Mouse (Mus musculus) embryo, embryonic 10.5 days (tissue): ENCODE measurements around the gene Ces2a.
A peak's percentile ranks its signal among the peaks of the same experiment; 100 is the strongest.

ENCODE experiments used
- DNase-seq: peaks from one replicate; pipeline ENCODE4 v3.0.0-alpha.2; 2015; ENCODE audit warnings: low spot score

Ces2a gene

GRCm38 (mm10) chr8:104733753-104734152 lies at the start of gene Ces2a:
TSS of gene Ces2a (plus strand) at chr8:104734003.
- DNase-seq, result no peak

- DNase-seq, result no peak
These were observed 45.4 kb upstream of the Ces2a start for GRCm38 (mm10) chr8:104688433-104688832.

DNA sequence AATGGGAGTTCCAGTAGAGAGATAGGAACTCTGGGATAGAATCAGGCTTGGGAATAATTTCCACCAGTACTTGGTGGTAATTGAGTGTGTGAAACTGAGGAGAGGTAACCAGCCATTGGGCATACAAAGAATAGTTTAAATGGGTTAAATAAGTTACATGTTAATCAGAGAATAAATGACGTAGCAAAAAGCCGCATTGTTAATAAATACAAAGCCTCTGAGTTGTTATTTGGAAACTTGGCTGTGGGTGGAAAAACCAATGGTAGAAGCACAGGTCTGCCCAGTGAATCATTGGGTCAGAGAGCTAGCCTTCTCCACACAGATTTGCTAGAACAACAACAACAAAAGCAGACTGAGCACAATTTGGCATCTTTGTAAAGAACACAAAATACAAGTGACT lies 35.2 kb upstream of the Ces2a start:
- no peak for DNase-seq

DNA sequence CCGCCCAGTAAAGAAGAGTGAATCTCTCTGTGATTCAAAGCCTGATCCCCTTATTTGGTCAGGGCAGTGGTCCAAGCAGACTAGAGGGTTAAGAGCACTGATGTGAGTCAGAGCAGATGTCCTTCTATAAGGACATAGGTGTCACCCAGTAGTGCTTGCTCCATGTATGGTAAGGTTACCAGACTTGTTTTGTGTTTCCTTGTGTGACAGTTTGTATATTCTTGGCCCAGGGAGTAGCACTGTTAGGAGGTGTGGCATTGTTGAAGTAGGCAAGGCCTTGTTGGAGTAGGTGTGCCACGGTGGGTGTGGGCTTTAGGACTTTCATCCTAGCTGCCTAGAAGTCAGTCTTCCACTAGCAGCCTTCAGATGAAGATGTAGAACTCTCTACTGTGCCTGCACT lies 31.9 kb upstream of the Ces2a start:
- no peak for DNase-seq

GRCm38 (mm10) chr8:104721166-104721565 lies 12.6 kb upstream of the Ces2a start:
- no peak for DNase-seq

GRCm38 (mm10) chr8:104731451-104731850 lies 2.4 kb upstream of the Ces2a start:
- no peak for DNase-seq

GRCm38 (mm10) chr8:104731969-104732368 lies 1.8 kb upstream of the Ces2a start:
- DNase-seq, result no peak

- DNase-seq, result no peak
These were observed 8.2 kb downstream of the Ces2a start for GRCm38 (mm10) chr8:104742039-104742438.

- no peak for DNase-seq
These were observed 9.6 kb downstream of the Ces2a start for GRCm38 (mm10) chr8:104743410-104743809.

DNA sequence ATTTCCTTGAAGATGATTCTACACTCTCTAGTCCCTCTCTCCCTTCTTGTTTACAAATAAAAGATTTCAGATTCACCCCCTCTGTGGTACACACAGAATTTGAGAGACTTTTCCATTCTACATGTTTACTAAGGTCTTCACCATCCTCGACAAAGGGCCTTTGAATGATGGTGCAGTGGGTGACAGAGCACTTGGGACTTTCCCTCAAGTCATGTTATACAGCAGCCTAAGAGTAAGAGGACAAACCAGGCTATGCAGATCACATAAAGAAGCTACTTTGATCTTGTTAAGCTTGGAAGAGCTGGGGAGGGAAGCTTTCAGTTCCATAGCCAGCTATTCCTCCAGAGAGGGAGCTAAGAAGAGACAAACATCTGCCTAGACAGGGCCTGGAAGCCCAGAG lies 19.0 kb downstream of the Ces2a start:
- no peak for DNase-seq

DNA sequence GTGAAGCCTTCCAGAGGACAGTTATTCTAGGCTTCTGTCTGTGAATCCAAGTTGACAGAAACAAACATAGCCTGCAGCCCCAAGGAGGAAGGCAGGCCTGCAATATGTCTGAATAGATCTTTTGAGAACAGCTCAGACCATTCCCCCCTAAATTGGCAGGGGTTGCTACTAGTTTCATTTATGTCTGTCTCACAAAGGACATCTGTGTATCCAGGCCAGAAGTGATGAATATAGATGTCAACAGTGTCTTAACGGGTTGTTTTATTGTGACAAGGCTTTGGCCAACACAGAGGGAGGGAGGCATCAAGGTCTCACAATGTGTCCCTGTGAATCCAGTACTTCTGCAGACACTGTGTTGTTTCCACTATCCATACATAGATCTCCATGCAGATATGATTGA lies 23.8 kb downstream of the Ces2a start:
- no peak for DNase-seq

DNA sequence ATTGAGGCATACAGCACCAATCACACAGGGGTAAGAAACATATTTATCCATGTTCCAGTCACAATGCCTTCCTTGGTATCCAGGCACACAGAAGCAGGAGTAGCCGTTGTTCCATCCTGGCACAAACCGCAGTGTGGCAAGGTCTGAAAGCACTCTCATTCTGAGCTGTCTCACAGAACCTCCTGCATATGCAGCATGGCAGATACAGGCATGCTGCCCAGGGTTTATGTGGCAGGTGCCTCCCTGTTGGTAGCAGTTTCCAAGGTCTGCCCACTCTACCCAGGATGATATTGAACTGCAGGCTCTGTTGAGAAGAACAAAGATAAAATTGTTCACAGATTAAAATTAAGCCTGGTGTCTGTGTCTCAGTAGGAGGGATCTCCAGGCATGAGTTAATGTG lies 24.4 kb downstream of the Ces2a start:
- no peak for DNase-seq

DNA sequence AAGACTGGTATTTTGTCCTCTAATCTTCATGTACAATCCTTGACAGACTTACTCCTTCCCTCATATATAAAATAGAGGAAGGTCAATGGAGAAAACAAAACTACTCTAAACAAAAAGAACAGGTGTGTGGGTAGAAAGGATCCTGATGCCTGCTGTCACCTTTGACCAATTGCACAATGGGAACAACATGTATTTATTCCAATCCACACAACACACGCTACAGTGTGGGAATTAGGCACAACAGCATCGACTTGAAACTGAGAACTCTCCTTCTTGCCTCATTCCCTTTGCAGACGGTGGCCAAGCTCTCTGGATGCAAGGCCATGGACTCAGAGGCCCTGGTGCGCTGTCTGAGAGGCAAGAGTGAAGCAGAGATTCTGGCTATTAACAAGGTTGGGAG lies 27.3 kb downstream of the Ces2a start:
- DNase-seq, result no peak

GRCm38 (mm10) chr8:104766485-104766884 lies 32.7 kb downstream of the Ces2a start:
- no peak for DNase-seq

DNA sequence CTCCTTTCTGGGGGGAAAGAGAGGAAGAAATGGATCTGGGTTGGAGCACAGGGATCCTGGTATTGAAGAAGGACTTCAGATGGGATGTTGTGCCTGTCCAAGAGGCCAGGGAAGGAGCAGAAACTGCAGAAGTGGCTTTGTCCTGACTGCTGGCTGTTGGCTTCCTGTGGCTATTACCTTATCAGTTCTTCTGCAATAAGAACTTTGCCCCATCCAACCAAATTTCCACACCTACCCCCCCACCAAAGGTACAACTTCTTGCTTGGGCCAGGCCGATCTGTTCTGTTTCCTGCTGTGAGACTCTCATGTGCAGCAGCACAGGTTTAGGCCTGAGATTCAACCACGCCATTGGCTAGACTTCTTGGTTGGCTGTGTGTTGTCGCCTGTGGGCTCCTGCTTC lies 36.6 kb downstream of the Ces2a start:
- DNase-seq, result no peak

DNA sequence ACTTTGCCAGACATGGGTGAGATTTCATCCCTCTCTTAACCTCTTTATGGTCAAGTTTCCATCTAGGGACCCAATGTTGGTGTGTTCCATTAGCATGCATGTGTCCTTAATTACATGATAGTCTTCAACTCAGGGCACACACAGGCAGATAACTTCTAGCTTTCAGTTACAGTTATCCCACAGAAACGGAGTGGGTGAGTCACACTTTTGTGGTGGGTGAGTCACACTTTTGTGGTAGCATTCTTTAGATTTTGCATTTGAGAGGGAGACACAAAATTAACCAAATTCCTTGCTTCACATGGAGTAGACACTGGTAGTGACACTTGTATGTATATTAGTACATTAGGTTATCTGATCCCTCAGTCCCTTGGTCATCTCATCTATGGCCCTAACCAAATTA lies 53.2 kb downstream of the Ces2a start:
- no peak for DNase-seq

DNA sequence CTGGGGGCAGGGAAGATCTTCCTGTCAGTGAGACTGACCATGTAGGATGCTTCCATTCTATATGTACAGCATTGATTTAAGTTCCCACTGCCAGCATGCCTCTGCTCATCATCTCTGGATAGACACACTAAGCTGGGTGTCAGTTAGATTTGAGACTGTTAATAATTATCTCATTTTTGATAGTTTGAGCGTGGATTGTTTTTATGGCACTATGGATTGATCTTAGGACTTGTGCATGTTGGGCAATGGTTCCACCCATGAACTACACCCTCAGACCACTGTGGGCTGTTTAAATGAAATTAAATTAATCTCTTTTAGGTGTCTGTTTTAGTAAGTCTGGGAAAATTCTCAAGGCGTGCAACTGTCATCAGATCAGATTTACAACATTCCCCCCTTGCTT lies 55.1 kb downstream of the Ces2a start:
- DNase-seq, result no peak

DNA sequence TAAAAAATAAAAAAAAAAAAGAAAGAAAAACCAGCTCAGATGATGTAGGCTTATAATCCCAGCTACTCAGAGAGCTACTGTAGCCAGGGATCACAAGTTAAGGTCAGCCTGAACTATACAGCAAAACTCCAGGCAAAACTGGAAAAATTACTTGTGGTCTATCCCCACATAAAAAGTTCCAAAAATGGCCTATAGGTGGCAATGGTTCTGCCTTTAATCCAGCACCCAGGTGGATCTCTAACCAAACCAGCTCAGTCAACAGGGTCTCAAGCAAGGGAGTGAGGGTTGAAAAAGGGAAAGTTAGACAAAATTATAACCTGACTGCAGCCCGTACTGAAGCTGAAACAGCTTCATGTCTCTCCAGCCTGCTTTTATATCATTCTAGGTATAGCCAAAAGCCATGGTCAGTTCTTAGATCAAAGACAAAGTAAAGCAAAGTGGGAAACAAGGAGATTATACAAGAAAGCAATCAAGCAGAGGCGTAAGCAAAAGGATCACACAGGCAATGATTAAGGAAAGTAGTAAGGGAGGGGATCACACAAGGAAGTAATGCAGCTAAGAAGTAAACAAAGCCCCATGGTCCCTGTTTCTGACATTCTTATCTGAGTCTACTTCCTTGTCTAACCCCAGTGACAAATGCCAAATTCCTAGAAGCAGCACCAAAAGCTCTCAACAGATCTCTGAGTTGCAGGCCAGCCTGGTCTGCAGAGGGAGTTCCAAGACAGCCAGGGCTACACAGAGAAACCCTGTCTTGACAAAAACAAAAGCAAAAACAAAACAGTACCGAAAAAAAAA lies 56.3 kb downstream of the Ces2a start:
- peak; percentile 46 for DNase-seq
